Mouse (Mus musculus) urinary bladder, adult 2 months (tissue): Measurements from ENCODE around the gene Gstm4. TPM values are rescaled to one million over a fixed set of nuclear protein-coding genes. Genes with fewer than 3 reads are reported as not detected.
"Not testable (repeated sequence)": the region's sequence is repeated elsewhere in the genome, so short reads cannot be mapped to it uniquely, and the experiment has no call there.

Source experiments
- DNase-seq: peaks from one replicate; pipeline ENCODE4 v3.0.0; 2022; ENCODE audit warnings: low spot score
- polyA plus RNA-seq: library from polyadenylated mRNA; depleted of rRNA; stranded (reverse); fragments of >200 nt; gene quantifications from 2 replicates; pipeline ENCODE4 v1.2.3, GENCODE M21; 2012; rRNA removed

The Gstm4 gene
- polyA plus RNA-seq, 1 experiment = 151 TPM

- DNase-seq = peak; percentile 20
Observed at GRCm38 (mm10) chr3:108018190-108018820, 26.4 kb downstream of the Gstm4 start.

GRCm38 (mm10) chr3:108017473-108018189, 27.1 kb downstream of the Gstm4 start, which contains the start of gene Gstm1:
Gstm1 (minus strand) TSS chr3:108017973.
- DNase-seq = peak; percentile 85

GRCm38 (mm10) chr3:108016468-108016867, 28.2 kb downstream of the Gstm4 start:
- not testable (repeated sequence) for DNase-seq

- no peak for DNase-seq
Observed at GRCm38 (mm10) chr3:108014974-108015346, 29.7 kb downstream of the Gstm4 start.

GRCm38 (mm10) chr3:108014098-108014973, 30.4 kb downstream of the Gstm4 start:
- DNase-seq = no peak

GRCm38 (mm10) chr3:108013331-108013871, 31.3 kb downstream of the Gstm4 start:
- DNase-seq = no peak

- peak; percentile 34 for DNase-seq
Observed at GRCm38 (mm10) chr3:108011558-108011957, 33.1 kb downstream of the Gstm4 start.

- peak; percentile 23 for DNase-seq
Observed at GRCm38 (mm10) chr3:108010286-108010685, 34.4 kb downstream of the Gstm4 start.

GRCm38 (mm10) chr3:108002021-108002420, 42.7 kb downstream of the Gstm4 start:
- no peak for DNase-seq

- DNase-seq = no peak
Observed at GRCm38 (mm10) chr3:107999491-107999890, 45.2 kb downstream of the Gstm4 start.

- peak; percentile 3 for DNase-seq
Observed at GRCm38 (mm10) chr3:107998591-107998990, 46.1 kb downstream of the Gstm4 start.

- DNase-seq = no peak
Observed at GRCm38 (mm10) chr3:107996576-107996975, 48.1 kb downstream of the Gstm4 start.

GRCm38 (mm10) chr3:107995974-107996373, 48.7 kb downstream of the Gstm4 start:
- DNase-seq = not testable (repeated sequence)

Other genes with a start within 250 kb of the Gstm4 start
- not detected in 2 replicates for gene Eps8l3, start 167.7 kb downstream of the Gstm4 start, polyA plus RNA-seq
- 59.8 and 62.7 TPM in 2 replicates for gene Gstm5, start 149.1 kb downstream of the Gstm4 start, polyA plus RNA-seq
- gene Gstm7, start 113.1 kb downstream of the Gstm4 start, polyA plus RNA-seq = 2.7 and 5.1 TPM in 2 replicates
- 2.1 and 2.3 TPM in 2 replicates for gene Gstm6, start 101.1 kb downstream of the Gstm4 start, polyA plus RNA-seq
- 0.45 and 0.75 TPM in 2 replicates for gene Gstm3, start 75.6 kb downstream of the Gstm4 start, polyA plus RNA-seq
- 148 and 153 TPM in 2 replicates for gene Gstm2, start 58.4 kb downstream of the Gstm4 start, polyA plus RNA-seq
- 9,762 and 10,289 TPM in 2 replicates for gene Gstm1, start 26.9 kb downstream of the Gstm4 start, polyA plus RNA-seq
- gene Ampd2, start 41.8 kb upstream of the Gstm4 start, polyA plus RNA-seq = 33.5 and 37.8 TPM in 2 replicates
- gene Gnat2, start 47.9 kb upstream of the Gstm4 start, polyA plus RNA-seq = 0.39 and 0.57 TPM in 2 replicates
- gene Gnai3, start 101.3 kb upstream of the Gstm4 start, polyA plus RNA-seq = 70.4 and 75.8 TPM in 2 replicates
- gene Gpr61, start 110.0 kb upstream of the Gstm4 start, polyA plus RNA-seq = 0.01 TPM in 1 of 2 replicates, not detected in the other
- gene Amigo1, start 141.4 kb upstream of the Gstm4 start, polyA plus RNA-seq = 9.4 and 13.1 TPM in 2 replicates
- 8.3 and 8.6 TPM in 2 replicates for gene Cyb561d1, start 156.3 kb upstream of the Gstm4 start, polyA plus RNA-seq
- gene Atxn7l2, start 166.0 kb upstream of the Gstm4 start, polyA plus RNA-seq = 7.1 and 8.5 TPM in 2 replicates
- 0.56 and 0.96 TPM in 2 replicates for gene Sypl2, start 181.8 kb upstream of the Gstm4 start, polyA plus RNA-seq
- gene Psma5, start 212.0 kb upstream of the Gstm4 start, polyA plus RNA-seq = 108 and 130 TPM in 2 replicates
- gene Sort1, start 239.2 kb upstream of the Gstm4 start, polyA plus RNA-seq = 41.5 and 51.7 TPM in 2 replicates